Mouse (Mus musculus) embryonic facial prominence, embryonic 12.5 days (tissue): ENCODE measurements at regions not wholly inside any gene's neighbourhood (a gene's known extent, or its start where the extent isn't known, plus 50 kb on each side); places are given as distances from the start of the nearest gene placed in this dataset.
"Not testable (repeated sequence)": the region's sequence is repeated elsewhere in the genome, so short reads cannot be mapped to it uniquely, and the experiment has no call there.

Experiments
- ATAC-seq: fragments of 200-750 bp; cut with Nextera tagmentation; 2 replicates; pipeline ENCODE4 v1.8.0; 2017; ENCODE audit not compliant: insufficient number of reproducible peaks, insufficient read depth, low FRiP score, low TSS enrichment
- H3K27ac ChIP-seq: fragments of 300-500 bp; sonication (generic); 2 replicates; pipeline ENCODE4 v1.5.1; 2016; ENCODE audit warnings: mild to moderate bottlenecking
- H3K27me3 ChIP-seq: fragments of 300-500 bp; sonication (generic); 2 replicates; pipeline ENCODE4 v1.6.1; 2016; ENCODE audit warnings: mild to moderate bottlenecking, moderate library complexity
- H3K36me3 ChIP-seq: fragments of 300-500 bp; sonication (generic); 2 replicates; pipeline ENCODE4 v1.6.1; 2016; ENCODE audit warnings: mild to moderate bottlenecking
- H3K4me1 ChIP-seq: fragments of 300-500 bp; sonication (generic); 2 replicates; pipeline ENCODE4 v1.6.1; 2016
- H3K4me2 ChIP-seq: fragments of 300-500 bp; sonication (generic); replicated peaks from 2 replicates; pipeline ENCODE4 v1.6.1; 2016; ENCODE audit warnings: mild to moderate bottlenecking, moderate library complexity
- H3K4me3 ChIP-seq: fragments of 300-500 bp; sonication (generic); 2 replicates; pipeline ENCODE4 v1.5.1; 2016; ENCODE audit warnings: mild to moderate bottlenecking
- H3K9ac ChIP-seq: fragments of 300-500 bp; sonication (generic); 2 replicates; pipeline ENCODE4 v1.6.1; 2016; ENCODE audit warnings: mild to moderate bottlenecking, moderate library complexity
- H3K9me3 ChIP-seq: fragments of 300-500 bp; sonication (generic); 2 replicates; pipeline ENCODE4 v1.6.1; 2016; ENCODE audit warnings: mild to moderate bottlenecking, moderate library complexity
- WGBS: fragments of 180-500 bp; shearing (Covaris S2); methylation state at CpG from one replicate; pipeline ENCODE4 v1.1.7; 2016; 5-methylcytosine and 5-hydroxymethylcytosine counted together

DNA sequence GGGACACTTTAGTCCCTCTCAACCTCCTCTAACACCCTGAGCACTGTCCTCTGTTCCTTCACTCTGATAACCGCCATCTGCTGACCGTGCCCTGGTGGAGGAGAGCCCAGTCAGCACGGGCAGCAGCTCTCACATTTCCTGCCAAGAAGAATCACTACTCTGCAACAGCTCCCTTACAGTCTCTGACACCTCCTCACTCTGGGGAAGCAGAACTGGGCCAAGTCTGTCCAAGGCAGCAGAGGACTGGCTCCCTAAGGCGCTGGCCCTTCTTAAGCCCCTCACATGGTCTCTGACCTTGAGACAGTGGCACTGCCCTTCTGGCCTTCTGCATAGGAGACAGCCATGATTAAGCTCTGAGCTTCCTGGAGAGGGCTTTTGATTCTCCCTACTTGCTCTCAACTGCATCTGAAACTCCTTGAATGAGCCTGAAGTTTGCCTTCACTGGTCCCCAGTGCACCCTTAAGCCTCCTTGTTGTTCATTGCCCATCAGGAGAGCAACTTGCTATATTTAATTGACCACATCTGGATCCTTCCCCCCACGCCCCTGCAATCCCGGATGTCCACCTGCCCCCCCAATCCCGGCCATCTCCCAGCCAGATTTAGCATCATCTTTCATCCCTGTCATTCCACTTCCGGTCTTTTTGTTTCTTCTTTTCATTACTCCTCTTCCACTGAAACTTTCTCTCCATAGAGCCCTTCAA is 493.1 kb upstream of the Fam160b2 start:
- no peak overlapping the region for H3K9ac ChIP-seq
- no peak overlapping the region for H3K4me3 ChIP-seq
- 56% methylated on average over 8 of the region's 8 CpGs for WGBS
- H3K27me3 ChIP-seq: no peaks in the 10 kb centered on the region
- no peaks in the 10 kb centered on the region for H3K9me3 ChIP-seq
- no peak for ATAC-seq
- H3K4me1 ChIP-seq: no peaks in the 10 kb centered on the region
- H3K27ac ChIP-seq: no peak overlapping the region
- no peak overlapping the region for H3K4me2 ChIP-seq
- H3K36me3 ChIP-seq: no peaks in the 10 kb centered on the region

DNA sequence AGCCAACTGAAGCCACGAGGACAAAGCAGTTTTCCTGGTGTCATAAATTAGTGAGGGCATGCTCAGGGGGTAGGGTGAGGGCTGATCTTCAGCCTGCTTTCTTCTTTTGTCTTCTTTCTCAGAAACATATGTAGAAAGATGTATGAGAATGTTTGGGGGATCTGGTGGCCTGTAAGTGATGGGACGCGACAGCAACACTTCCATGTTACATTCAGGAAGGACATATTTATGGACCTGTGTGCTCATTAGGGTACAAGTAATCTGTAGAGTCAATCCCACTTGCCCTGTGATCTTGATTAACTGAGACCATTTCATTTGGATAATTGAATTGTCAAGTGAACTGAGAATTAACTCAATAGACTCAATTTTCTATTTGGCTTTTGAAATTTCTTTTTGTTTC is 486.1 kb upstream of the Fam160b2 start:
- Histone ChIP-seq H3K9ac (no peak overlapping the region), H3K4me1 (no peaks in the 10 kb centered on the region)
- 86% methylated on average over 3 of the region's 3 CpGs for WGBS

DNA sequence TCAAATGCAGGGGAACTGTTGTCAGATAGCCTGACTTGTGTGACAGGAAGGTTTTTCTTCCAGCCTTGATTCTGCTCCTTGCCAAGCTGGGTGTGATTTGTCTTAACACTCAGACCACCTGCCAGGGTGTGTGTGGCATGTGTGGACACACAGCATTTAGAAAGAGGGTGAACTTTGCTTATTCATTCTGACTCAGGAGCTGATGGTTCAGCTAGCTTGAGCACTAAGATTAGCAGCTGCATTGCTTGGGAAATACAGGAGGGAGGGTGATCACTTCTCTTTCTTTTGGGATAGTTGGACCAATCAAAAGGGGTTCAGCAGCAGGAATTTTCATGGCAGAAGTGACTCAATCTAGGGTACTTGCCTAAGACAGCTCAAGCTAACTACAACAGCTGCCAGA is 482.7 kb upstream of the Fam160b2 start:
- Histone ChIP-seq H3K27me3 (no peaks in the 10 kb centered on the region), H3K36me3 (no peaks in the 10 kb centered on the region), H3K27ac (no peak overlapping the region), H3K4me3 (no peak overlapping the region), H3K4me1 (no peaks in the 10 kb centered on the region), H3K9ac (no peak overlapping the region), H3K9me3 (no peaks in the 10 kb centered on the region), H3K4me2 (no peak overlapping the region)
- no peak for ATAC-seq

More for the DNA sequence above, 486.1 kb upstream of the Fam160b2 start:
- no peaks in the 10 kb centered on the region for H3K27me3 ChIP-seq
- no peaks in the 10 kb centered on the region for H3K9me3 ChIP-seq
- no peak overlapping the region for H3K4me3 ChIP-seq
- no peaks in the 10 kb centered on the region for H3K36me3 ChIP-seq
- H3K27ac ChIP-seq: no peak overlapping the region
- ATAC-seq: no peak
- H3K4me2 ChIP-seq: no peak overlapping the region

DNA sequence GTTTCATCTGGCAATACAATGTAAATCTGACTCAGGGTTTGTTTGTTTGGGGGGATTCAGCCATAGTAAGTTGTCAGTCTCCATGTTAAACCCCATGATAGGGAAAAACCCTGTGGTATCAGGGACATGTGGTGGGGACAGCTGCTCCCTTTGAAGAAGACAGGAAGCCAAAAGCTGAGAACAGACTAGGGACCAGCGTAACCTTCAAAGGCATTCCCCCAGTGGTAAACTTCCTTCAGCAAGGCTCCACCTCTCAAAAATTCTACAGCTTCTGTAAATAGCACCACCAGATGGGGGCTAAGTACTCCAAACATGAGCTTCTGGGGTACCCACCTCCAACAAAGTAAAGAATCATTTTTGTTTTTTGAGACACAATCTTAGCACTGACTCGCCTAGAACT is 476.0 kb upstream of the Fam160b2 start:
- Histone ChIP-seq H3K9ac (no peak overlapping the region), H3K4me2 (no peak overlapping the region), H3K9me3 (no peaks in the 10 kb centered on the region), H3K36me3 (no peaks in the 10 kb centered on the region), H3K27me3 (no peaks in the 10 kb centered on the region), H3K27ac (no peak overlapping the region), H3K4me1 (no peaks in the 10 kb centered on the region), H3K4me3 (no peak overlapping the region)
- 74% methylated on average over 2 of the region's 2 CpGs for WGBS
- no peak for ATAC-seq

GRCm38 (mm10) chr14:71074019-71074418 is 474.4 kb upstream of the Fam160b2 start:
- no peak overlapping the region for H3K4me3 ChIP-seq
- no peak for ATAC-seq
- H3K4me1 ChIP-seq: no peaks in the 10 kb centered on the region
- H3K9me3 ChIP-seq: no peaks in the 10 kb centered on the region
- no peaks in the 10 kb centered on the region for H3K36me3 ChIP-seq
- no peak overlapping the region for H3K9ac ChIP-seq
- H3K27ac ChIP-seq: no peak overlapping the region
- no peaks in the 10 kb centered on the region for H3K27me3 ChIP-seq
- H3K4me2 ChIP-seq: no peak overlapping the region

- no peak for ATAC-seq
- Histone ChIP-seq H3K4me3 (no peak overlapping the region), H3K9me3 (no peaks in the 10 kb centered on the region), H3K9ac (no peak overlapping the region), H3K4me1 (no peaks in the 10 kb centered on the region), H3K36me3 (no peaks in the 10 kb centered on the region), H3K4me2 (no peak overlapping the region), H3K27me3 (no peaks in the 10 kb centered on the region), H3K27ac (no peak overlapping the region)
- WGBS: 74% methylated on average over 4 of the region's 4 CpGs
Measured at GRCm38 (mm10) chr14:71065669-71066068, 466.0 kb upstream of the Fam160b2 start.

DNA sequence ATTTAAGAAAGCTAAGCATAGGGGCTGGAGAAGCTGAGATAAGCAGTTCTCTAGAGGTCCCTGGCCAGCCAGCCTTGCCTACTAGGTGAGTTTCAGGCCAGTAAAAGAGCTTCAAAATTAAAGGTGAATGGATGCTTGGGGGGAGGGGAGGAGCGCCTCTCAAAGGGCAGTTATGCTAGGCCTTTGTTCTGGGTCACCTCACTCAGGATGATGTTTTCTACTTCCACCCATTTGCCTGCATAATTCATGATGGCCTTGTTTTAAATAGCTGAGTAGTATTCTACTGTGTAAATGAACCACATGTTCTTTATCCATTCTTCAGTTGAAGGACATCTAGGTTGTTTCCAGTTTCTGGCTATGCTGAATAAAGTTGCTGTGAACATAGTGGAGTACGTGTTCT is 457.0 kb upstream of the Fam160b2 start:
- no peak overlapping the region for H3K27ac ChIP-seq
- no peaks in the 10 kb centered on the region for H3K27me3 ChIP-seq
- no peak overlapping the region for H3K4me3 ChIP-seq
- H3K4me1 ChIP-seq: no peaks in the 10 kb centered on the region; the same call in 1 of the 2 replicates
- no peak overlapping the region for H3K4me2 ChIP-seq
- no peaks in the 10 kb centered on the region for H3K36me3 ChIP-seq
- no peaks in the 10 kb centered on the region for H3K9me3 ChIP-seq
- ATAC-seq: no peak
- WGBS: 92% methylated on average over 2 of the region's 2 CpGs
- H3K9ac ChIP-seq: no peak overlapping the region

- H3K36me3 ChIP-seq: no peaks in the 10 kb centered on the region
- no peaks in the 10 kb centered on the region for H3K27me3 ChIP-seq
- H3K4me3 ChIP-seq: no peak overlapping the region
- WGBS: 94% methylated on average over 2 of the region's 2 CpGs
- H3K9ac ChIP-seq: no peak overlapping the region
- no peak overlapping the region for H3K4me2 ChIP-seq
- no peaks in the 10 kb centered on the region for H3K9me3 ChIP-seq
- H3K4me1 ChIP-seq: no peaks in the 10 kb centered on the region; the same call in 1 of the 2 replicates
- H3K27ac ChIP-seq: no peak overlapping the region
- ATAC-seq: no peak
Measured at GRCm38 (mm10) chr14:71055480-71055879, 455.8 kb upstream of the Fam160b2 start.

DNA sequence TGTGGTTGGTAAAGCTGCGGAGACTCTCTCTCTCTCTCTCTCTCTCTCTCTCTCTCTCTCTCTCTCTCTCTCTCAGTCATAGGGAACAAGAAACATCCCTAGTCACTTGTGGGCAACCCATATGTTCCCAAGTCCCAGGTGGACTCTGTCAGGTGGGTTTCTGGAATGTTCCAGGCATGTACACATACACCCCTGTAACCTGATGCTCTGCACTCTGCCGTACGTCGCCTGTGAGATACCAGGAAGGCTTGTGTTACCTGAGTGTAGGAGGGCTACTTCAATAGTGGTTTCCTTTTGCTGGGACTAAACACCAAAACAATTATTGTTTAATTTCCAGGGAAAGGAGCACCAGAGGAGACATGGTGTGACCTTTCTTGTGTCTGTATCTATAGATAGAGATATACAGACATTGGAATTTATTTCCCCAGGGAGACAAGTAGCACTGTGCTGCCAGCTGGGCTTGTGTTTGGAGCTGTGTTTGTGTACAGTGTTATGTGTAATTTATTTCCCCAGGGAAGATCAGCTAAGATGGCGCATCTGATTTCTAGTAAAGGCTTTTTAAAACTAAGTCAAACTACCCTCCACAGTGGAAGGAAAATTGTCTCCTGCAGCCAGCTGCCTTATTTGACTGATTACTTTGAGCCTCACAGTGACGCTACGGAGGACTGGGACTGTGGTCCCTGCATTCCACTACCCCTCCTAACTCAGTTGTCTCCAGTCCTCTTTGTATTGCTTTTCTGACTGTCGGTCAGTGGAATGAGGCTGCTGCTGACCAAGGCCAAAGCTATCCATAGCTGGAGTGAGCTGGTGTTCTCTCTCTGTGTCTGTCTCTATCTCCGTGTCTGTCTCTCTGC is 454.4 kb upstream of the Fam160b2 start:
- no peaks in the 10 kb centered on the region for H3K36me3 ChIP-seq
- no peak for ATAC-seq
- no peak overlapping the region for H3K27ac ChIP-seq
- H3K27me3 ChIP-seq: no peaks in the 10 kb centered on the region
- no peaks in the 10 kb centered on the region; the same call in 1 of the 2 replicates for H3K4me1 ChIP-seq
- H3K4me3 ChIP-seq: no peak overlapping the region
- 44% methylated on average over 9 of the region's 9 CpGs for WGBS
- H3K4me2 ChIP-seq: no peak overlapping the region
- no peak overlapping the region for H3K9ac ChIP-seq
- H3K9me3 ChIP-seq: no peaks in the 10 kb centered on the region

DNA sequence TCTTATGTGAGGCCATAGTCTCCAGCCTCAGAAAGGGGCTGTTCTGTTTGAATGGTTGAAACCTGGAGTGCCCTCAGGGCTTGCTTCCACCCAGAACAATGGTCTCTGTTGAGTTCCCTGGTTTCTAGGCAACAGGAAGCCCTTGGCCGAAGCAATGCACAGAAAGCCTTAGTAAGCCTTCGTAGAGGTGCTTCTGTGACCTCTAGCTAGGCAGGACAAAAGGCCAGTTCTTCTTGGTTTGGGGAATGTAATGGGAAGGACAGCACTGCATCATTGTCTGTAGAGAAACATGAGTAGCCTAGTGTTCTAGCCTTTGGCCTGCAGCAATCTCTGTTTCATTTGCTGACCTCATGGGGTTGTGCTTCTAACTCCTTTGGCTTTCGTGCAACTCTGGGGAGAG is 447.5 kb upstream of the Fam160b2 start:
- Histone ChIP-seq H3K4me1 (no peaks in the 10 kb centered on the region), H3K36me3 (no peaks in the 10 kb centered on the region), H3K4me3 (no peak overlapping the region), H3K27ac (no peak overlapping the region), H3K9ac (no peak overlapping the region), H3K9me3 (no peaks in the 10 kb centered on the region), H3K4me2 (no peak overlapping the region), H3K27me3 (no peaks in the 10 kb centered on the region)
- no peak for ATAC-seq
- WGBS: 20% methylated on average over 3 of the region's 3 CpGs

DNA sequence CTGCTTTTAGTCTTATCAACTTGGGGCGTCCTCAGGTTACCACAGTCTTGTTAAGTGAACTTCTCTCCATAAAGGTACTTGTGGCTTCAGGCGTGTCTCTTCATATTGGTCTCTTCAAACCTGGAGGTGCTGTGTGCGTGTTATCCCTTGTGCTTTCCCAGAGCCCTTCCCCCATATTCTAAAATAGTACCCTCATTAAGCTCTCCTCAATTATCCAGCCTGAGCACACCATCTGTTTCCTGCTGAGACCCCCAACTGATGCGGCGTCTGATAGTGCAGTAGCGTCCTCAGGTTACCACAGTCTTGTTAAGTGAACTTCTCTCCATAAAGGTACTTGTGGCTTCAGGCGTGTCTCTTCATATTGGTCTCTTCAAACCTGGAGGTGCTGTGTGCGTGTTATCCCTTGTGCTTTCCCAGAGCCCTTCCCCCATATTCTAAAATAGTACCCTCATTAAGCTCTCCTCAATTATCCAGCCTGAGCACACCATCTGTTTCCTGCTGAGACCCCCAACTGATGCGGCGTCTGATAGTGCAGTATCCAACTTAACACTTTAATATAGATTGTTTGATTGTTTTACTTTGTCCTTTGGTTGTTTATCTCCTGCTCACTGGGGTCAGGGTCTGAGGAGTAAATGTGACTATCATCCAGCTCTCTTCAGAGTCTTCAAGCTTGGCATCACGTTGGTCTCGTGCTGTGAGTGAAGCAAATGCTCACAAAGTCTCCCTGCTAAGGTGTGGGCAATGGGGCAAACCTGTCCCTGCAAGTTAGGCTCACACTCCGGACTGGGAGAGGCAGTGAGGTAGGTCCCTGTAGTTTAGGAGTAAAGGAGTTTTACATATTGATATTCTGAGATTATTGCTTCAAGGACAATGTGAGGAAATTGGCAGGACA is 444.5 kb upstream of the Fam160b2 start:
- not testable (repeated sequence) for H3K4me2 ChIP-seq

More for the DNA sequence above, 444.5 kb upstream of the Fam160b2 start:
- H3K9ac ChIP-seq, H3K27me3 ChIP-seq, H3K36me3 ChIP-seq, H3K4me1 ChIP-seq, H3K9me3 ChIP-seq, H3K27ac ChIP-seq, H3K4me3 ChIP-seq, ATAC-seq: not testable (repeated sequence)
- WGBS: 38% methylated on average over 11 of the region's 13 CpGs
